Mouse (Mus musculus) small intestine, adult 2 months (tissue): ENCODE measurements around the gene Ppard. TPM values are rescaled to one million over a fixed set of nuclear protein-coding genes. Genes with fewer than 3 reads are reported as not detected.
"Not testable (repeated sequence)": the region's sequence is repeated elsewhere in the genome, so short reads cannot be mapped to it uniquely, and the experiment has no call there.

Source experiments
- H3K27ac ChIP-seq: fragments of 200-500 bp; 2 replicates; pipeline ENCODE4 v1.5.1; 2012; ENCODE audit warnings: low read depth, low read length, control low read depth, inconsistent platforms; ENCODE audit not compliant: insufficient read depth
- H3K27me3 ChIP-seq: fragments of 200-500 bp; 2 replicates; pipeline ENCODE4 v1.6.1; 2012; ENCODE audit warnings: mild to moderate bottlenecking, moderate library complexity, low read length, inconsistent platforms; ENCODE audit not compliant: control insufficient read depth, insufficient read depth
- H3K36me3 ChIP-seq: fragments of 200-500 bp; 2 replicates; pipeline ENCODE4 v1.6.1; 2012; ENCODE audit warnings: mild to moderate bottlenecking, low read length, control low read depth, inconsistent platforms; ENCODE audit not compliant: control insufficient read depth, insufficient read depth
- H3K4me1 ChIP-seq: fragments of 200-500 bp; 2 replicates; pipeline ENCODE4 v1.6.1; 2012; ENCODE audit warnings: low read length, inconsistent platforms, mixed read lengths; ENCODE audit not compliant: control insufficient read depth, insufficient read depth, insufficient read length
- H3K4me3 ChIP-seq: fragments of 200-500 bp; 2 replicates; pipeline ENCODE4 v1.5.1; 2012; ENCODE audit warnings: low read depth, mild to moderate bottlenecking, control low read depth, inconsistent platforms, low read length, moderate library complexity
- CTCF ChIP-seq: fragments of 200-500 bp; IDR thresholded peaks from 2 replicates; pipeline ENCODE4 v1.5.1; 2012; ENCODE audit warnings: low read depth, mild to moderate bottlenecking, control low read depth, inconsistent platforms, low read length, moderate library complexity, mixed read lengths; ENCODE audit not compliant: insufficient replicate concordance, insufficient read length; ENCODE audit errors: extremely low read depth
- POLR2A ChIP-seq: fragments of 200-500 bp; IDR thresholded peaks from 2 replicates; pipeline ENCODE4 v1.6.1; 2012; ENCODE audit warnings: low read depth, mild to moderate bottlenecking, control low read depth, inconsistent platforms, low read length, moderate library complexity
- WGBS: fragments of 180-500 bp; shearing (Covaris S2); methylation state at CpG from one replicate; pipeline ENCODE4 v1.1.7; 2018; 5-methylcytosine and 5-hydroxymethylcytosine counted together
- polyA plus RNA-seq: library from polyadenylated mRNA; depleted of rRNA; stranded (reverse); fragments of >200 nt; gene quantifications from 2 replicates; pipeline ENCODE4 v1.2.3, GENCODE M21; 2012

The Ppard gene
- polyA plus RNA-seq, 1 experiment, result 203 TPM

- Histone ChIP-seq H3K4me3 (no peak overlapping the region), H3K4me1 (peaks cover 5% of the 10 kb centered on the region; the same call in 1 of the 2 replicates), H3K27me3 (no peaks in the 10 kb centered on the region; the same call in 1 of the 2 replicates), H3K27ac (0 out of 2 replicates have a peak overlapping the region, but pooled peaks have one; percentile 2), H3K36me3 (no peaks in the 10 kb centered on the region)
- TF ChIP-seq CTCF (no peak), POLR2A (no peak)
- WGBS, result 45% methylated on average over 9 of the region's 9 CpGs
These were observed 20.1 kb upstream of the Ppard start for GRCm38 (mm10) chr17:28212391-28212790.

- H3K27me3 ChIP-seq, result no peaks in the 10 kb centered on the region; the same call in 1 of the 2 replicates
- H3K4me3 ChIP-seq, result no peak overlapping the region
- no peaks in the 10 kb centered on the region for H3K36me3 ChIP-seq
- no peak overlapping the region for H3K27ac ChIP-seq
- WGBS, result 33% methylated on average over 4 of the region's 4 CpGs
- H3K4me1 ChIP-seq, result peaks cover 7% of the 10 kb centered on the region; the same call in 1 of the 2 replicates
- TF ChIP-seq POLR2A (no peak), CTCF (peak; percentile 27; the same call in 1 of the 2 replicates)
These were observed 19.3 kb upstream of the Ppard start for GRCm38 (mm10) chr17:28213236-28213635.

DNA sequence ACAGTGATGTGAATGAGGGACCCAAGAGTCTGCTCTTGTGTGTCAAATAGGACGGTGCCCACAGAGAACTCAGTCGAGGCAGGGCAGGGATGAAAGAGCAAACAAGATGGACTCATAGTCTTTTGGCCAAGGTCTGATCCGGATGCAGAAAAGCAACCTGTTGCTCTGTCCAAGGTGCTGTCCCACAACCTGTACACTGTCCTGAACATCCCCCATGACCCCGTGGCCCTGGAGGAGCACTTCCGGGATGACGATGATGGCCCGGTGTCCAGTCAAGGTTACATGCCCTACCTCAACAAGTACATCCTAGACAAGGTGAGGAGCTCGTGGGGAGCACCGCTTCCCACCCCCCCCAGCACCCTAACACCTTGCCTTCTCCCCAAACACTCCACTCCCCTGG, 15.7 kb upstream of the Ppard start:
- no peak for TF ChIP-seq POLR2A
- TF ChIP-seq CTCF, result no peak
- WGBS, result 72% methylated on average over 9 of the region's 9 CpGs
- Histone ChIP-seq H3K4me1 (peaks cover 7% of the 10 kb centered on the region; the same call in 1 of the 2 replicates), H3K4me3 (no peak overlapping the region), H3K27ac (no peak overlapping the region), H3K36me3 (no peaks in the 10 kb centered on the region), H3K27me3 (no peaks in the 10 kb centered on the region; the same call in 1 of the 2 replicates)

DNA sequence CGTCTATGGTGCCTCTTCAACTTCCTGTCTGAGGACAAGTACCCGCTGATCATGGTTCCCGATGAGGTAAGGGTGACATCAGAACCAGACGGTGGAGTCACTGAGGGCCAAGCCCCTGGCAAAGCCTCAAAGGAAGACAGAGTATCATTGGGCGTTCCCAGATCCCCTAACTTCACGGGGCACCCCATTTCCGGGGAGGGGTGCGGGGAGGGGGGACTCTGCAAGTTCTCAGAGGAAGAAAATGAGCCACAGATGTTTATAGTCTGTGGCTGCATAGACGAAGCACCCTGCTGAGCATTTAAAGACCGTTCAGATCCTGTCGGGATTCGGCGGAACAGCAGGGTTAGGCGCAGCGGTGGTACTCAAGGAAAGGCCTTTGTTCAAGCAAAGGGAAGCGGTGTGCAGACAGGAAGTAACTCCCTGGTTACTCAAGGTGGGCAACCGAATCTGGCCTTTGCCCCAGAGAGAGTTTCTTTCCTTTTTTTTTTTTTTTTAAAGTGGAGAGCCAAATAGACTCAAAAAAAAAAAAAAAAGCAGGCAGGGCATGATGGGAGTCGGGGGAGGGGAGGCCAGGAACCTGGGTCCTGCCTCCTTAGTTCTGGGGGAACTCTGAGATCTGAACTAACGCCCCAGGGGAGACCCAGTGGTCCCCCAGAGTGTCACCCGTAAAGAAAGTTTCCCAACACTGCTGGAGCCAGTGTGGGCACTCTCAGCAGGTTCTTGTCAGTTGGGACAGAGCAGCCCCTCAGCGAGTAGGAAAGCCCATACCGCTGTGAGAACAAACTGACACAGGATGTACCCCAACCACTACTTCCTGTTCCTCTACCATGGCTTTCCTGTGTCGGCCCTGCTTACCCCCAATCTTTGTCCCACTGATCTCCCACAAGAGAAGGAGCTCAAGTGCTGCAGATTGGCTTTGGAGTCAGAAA, 14.5 kb upstream of the Ppard start:
- WGBS, result 27% methylated on average over 23 of the region's 23 CpGs
- Histone ChIP-seq H3K27me3 (no peaks in the 10 kb centered on the region; the same call in 1 of the 2 replicates), H3K4me3 (peak overlapping the region; percentile 23; the same call in 1 of the 2 replicates), H3K27ac (peak overlapping the region; percentile 29), H3K36me3 (no peaks in the 10 kb centered on the region), H3K4me1 (peaks cover 7% of the 10 kb centered on the region; the same call in 1 of the 2 replicates)
- no peak for TF ChIP-seq CTCF
- no peak for TF ChIP-seq POLR2A

DNA sequence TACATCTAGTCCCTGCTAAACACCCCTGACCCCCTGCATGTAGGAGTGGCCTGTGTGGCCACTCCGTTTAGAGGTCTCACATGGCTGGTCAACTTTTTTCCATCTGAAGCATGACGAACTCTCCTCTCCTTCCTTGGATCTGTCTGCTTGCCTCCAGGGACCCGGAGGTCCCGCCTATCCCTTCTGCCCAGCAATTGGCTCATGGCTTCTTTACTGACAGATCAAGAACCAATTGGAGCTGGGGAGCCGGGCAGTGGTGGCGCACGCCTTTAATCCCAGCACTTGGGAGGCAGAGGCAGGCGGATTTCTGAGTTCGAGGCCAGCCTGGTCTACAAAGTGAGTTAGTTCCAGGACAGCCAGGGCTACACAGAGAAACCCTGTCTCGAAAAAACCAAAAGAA, 10.0 kb upstream of the Ppard start:
- H3K36me3 ChIP-seq, H3K27me3 ChIP-seq, H3K4me3 ChIP-seq, H3K27ac ChIP-seq: not testable (repeated sequence)
- 91% methylated on average over 10 of the region's 10 CpGs for WGBS
- peaks cover 27% of the 10 kb centered on the region for H3K4me1 ChIP-seq

DNA sequence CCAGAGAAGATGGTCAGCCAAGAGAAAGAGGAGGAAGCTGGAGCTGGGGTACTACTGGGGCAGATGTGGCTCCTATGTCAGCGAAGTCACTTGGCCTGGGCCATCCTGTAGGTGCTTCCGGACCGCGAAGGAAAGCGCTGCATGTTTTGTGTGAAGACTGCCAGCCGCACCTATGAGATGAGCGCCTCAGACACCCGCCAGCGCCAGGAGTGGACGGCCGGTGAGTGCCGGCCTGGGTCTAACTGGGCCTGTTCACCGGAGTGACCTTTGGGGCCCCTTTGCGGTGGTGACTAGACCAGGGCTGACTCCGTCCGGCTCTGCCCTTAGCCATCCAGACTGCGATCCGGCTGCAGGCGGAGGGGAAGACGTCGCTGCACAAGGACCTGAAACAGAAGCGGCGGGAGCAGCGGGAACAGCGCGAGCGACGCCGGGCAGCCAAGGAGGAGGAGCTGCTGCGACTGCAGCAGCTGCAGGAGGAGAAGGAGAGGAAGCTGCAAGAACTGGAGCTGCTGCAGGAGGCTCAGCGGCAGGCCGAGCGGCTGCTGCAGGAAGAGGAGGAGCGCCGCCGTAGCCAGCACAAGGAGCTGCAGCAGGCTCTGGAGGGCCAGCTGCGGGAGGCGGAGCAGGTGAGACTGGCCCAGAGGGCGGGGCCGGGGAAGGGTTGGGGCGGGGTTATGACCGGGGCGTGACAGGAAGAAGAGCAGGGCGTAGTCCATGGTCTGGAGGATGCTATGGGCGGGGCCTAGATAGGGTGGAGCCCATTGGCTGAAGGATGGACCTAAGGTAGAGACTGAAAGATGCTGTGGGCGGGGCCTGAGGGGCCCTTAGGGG, 8.7 kb upstream of the Ppard start:
- Histone ChIP-seq H3K4me1 (peaks cover 35% of the 10 kb centered on the region), H3K36me3 (no peaks in the 10 kb centered on the region), H3K27ac (peak overlapping the region; percentile 57), H3K27me3 (no peaks in the 10 kb centered on the region), H3K4me3 (peak overlapping the region; percentile 78)
- WGBS, result 1% methylated on average over 46 of the region's 46 CpGs
- peak; percentile 43; the same call in 1 of the 2 replicates for TF ChIP-seq POLR2A
- no peak for TF ChIP-seq CTCF
